Mouse (Mus musculus) hindbrain, embryonic 14.5 days (tissue): ENCODE measurements around the gene Gm813. TPM values are rescaled to one million over a fixed set of nuclear protein-coding genes. Genes with fewer than 3 reads are reported as not detected.

Experiments
- ATAC-seq: fragments of 200-750 bp; cut with Nextera tagmentation; 2 replicates; pipeline ENCODE4 v1.8.0; 2017; ENCODE audit warnings: moderate number of reproducible peaks, mild to moderate bottlenecking, moderate TSS enrichment, moderate library complexity; ENCODE audit not compliant: low FRiP score
- DNase-seq: peaks from one replicate; pipeline ENCODE4 v3.0.0-alpha.2; 2015; ENCODE audit warnings: low spot score
- H3K27ac ChIP-seq: fragments of 300-500 bp; sonication (generic); 2 replicates; pipeline ENCODE4 v1.5.1; 2014; ENCODE audit warnings: mild to moderate bottlenecking, moderate library complexity
- H3K27me3 ChIP-seq: fragments of 300-500 bp; sonication (generic); 2 replicates; pipeline ENCODE4 v1.6.1; 2014; ENCODE audit warnings: mild to moderate bottlenecking, low read length, mixed read lengths; ENCODE audit not compliant: control insufficient read depth, insufficient read depth
- H3K36me3 ChIP-seq: fragments of 300-500 bp; sonication (generic); replicated peaks from 2 replicates; pipeline ENCODE4 v1.6.1; 2014; ENCODE audit not compliant: control insufficient read depth, insufficient read depth
- H3K4me1 ChIP-seq: fragments of 300-500 bp; sonication (generic); replicated peaks from 2 replicates; pipeline ENCODE4 v1.6.1; 2014; ENCODE audit warnings: antibody characterized with exemption, low read length, mixed read lengths; ENCODE audit not compliant: control insufficient read depth, insufficient read depth
- H3K4me2 ChIP-seq: fragments of 300-500 bp; sonication (generic); replicated peaks from 2 replicates; pipeline ENCODE4 v1.6.1; 2014; ENCODE audit warnings: mild to moderate bottlenecking, moderate library complexity
- H3K4me3 ChIP-seq: fragments of 300-500 bp; sonication (generic); replicated peaks from 2 replicates; pipeline ENCODE4 v1.5.1; 2014; ENCODE audit warnings: mild to moderate bottlenecking, low read length
- H3K9ac ChIP-seq: fragments of 300-500 bp; sonication (generic); 2 replicates; pipeline ENCODE4 v1.6.1; 2014
- H3K9me3 ChIP-seq: fragments of 300-500 bp; sonication (generic); 2 replicates; pipeline ENCODE4 v1.6.1; 2016; ENCODE audit warnings: low read length; ENCODE audit not compliant: control insufficient read depth
- WGBS: fragments of 180-500 bp; shearing (Covaris S2); extraction: QIAGEN DNeasy Blood & Tissue Kit; methylation state at CpG from one replicate; pipeline ENCODE4 v1.1.7; 2014; 5-methylcytosine and 5-hydroxymethylcytosine counted together
- polyA plus RNA-seq: library from polyadenylated mRNA; unstranded; fragments of >200 nt; fragmentation: Nextera tagmentation; extraction: Ambion mirVana; gene quantifications from 2 replicates; pipeline ENCODE4 v1.2.1, GENCODE M21; 2014

Gene Gm813
- polyA plus RNA-seq, 1 experiment from 2014 or later = not detected

- Histone ChIP-seq H3K4me2 (no peak overlapping the region), H3K9me3 (no peaks in the 10 kb centered on the region), H3K4me1 (no peaks in the 10 kb centered on the region), H3K27me3 (no peaks in the 10 kb centered on the region), H3K4me3 (no peak overlapping the region), H3K27ac (no peak overlapping the region), H3K9ac (no peak overlapping the region), H3K36me3 (no peaks in the 10 kb centered on the region)
- DNase-seq = no peak
- WGBS = 88% methylated on average over 3 of the region's 3 CpGs
- ATAC-seq = no peak
Measured at GRCm38 (mm10) chr16:58622377-58622776, 5.6 kb upstream of the Gm813 start.

DNA sequence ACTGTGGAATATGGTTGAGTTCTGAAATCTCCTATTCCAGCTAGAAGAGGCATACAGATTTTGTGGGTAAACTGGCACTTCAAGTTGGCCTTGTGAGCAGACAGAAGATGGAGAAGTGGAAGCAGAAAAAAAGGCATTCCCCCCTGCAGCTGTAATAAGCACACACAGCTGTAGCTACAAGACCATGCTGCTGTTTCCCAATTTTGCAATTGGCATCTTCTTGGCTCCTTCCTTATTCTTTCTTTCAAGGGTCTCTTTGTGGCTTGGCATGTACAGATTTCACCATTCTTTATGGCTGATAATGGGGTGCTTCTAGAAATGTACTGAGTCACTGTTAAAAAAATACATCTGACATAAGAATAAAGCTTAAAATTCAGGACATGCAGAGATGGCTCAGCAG lies 568 bp upstream of the Gm813 start:
- H3K9me3 ChIP-seq = no peaks in the 10 kb centered on the region
- ATAC-seq (no peak), DNase-seq (no peak)
- H3K9ac ChIP-seq = no peak overlapping the region
- no peaks in the 10 kb centered on the region for H3K36me3 ChIP-seq
- H3K4me2 ChIP-seq = no peak overlapping the region
- no peaks in the 10 kb centered on the region for H3K4me1 ChIP-seq
- no peak overlapping the region for H3K4me3 ChIP-seq
- H3K27ac ChIP-seq = no peak overlapping the region
- H3K27me3 ChIP-seq = no peaks in the 10 kb centered on the region

- DNase-seq = no peak
- Histone ChIP-seq H3K9me3 (no peaks in the 10 kb centered on the region), H3K4me3 (no peak overlapping the region), H3K9ac (no peak overlapping the region), H3K27ac (no peak overlapping the region), H3K4me1 (no peaks in the 10 kb centered on the region), H3K4me2 (no peak overlapping the region), H3K27me3 (no peaks in the 10 kb centered on the region), H3K36me3 (no peaks in the 10 kb centered on the region)
- ATAC-seq = no peak
- WGBS = 81% methylated on average over 3 of the region's 3 CpGs
Measured at GRCm38 (mm10) chr16:58612969-58613368, 3.8 kb downstream of the Gm813 start.

DNA sequence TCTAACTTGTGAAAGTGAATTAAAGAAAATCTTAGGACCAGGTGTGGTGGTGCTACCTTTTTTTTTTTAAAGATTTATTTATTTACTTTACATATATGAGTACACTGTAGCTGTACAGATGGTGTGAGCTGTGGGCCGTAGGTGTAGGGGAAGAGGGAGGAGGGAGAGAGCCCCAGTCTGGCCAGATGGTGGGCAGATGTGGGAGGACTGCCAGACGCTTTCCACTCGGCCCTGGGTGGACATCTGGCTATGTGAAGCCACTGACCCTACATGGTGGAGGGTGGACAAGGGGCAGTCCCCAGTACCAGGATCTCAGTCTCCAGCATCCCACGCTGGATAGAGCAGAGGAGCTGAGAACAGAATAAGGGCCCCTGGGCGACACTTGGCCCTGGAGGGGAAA lies 9.7 kb downstream of the Gm813 start:
- Histone ChIP-seq H3K4me2 (no peak overlapping the region), H3K4me3 (no peak overlapping the region), H3K36me3 (no peaks in the 10 kb centered on the region), H3K27ac (no peak overlapping the region), H3K9ac (no peak overlapping the region), H3K9me3 (no peaks in the 10 kb centered on the region), H3K4me1 (no peaks in the 10 kb centered on the region), H3K27me3 (no peaks in the 10 kb centered on the region)
- WGBS = 66% methylated on average over 5 of the region's 5 CpGs
- ATAC-seq = 0 out of 2 replicates have a peak, but pooled peaks have one; percentile 17
- DNase-seq = no peak

- no peak for DNase-seq
- no peak overlapping the region for H3K27ac ChIP-seq
- H3K27me3 ChIP-seq = no peaks in the 10 kb centered on the region
- H3K9ac ChIP-seq = no peak overlapping the region
- no peak for ATAC-seq
- no peaks in the 10 kb centered on the region for H3K9me3 ChIP-seq
- no peaks in the 10 kb centered on the region for H3K4me1 ChIP-seq
- no peak overlapping the region for H3K4me3 ChIP-seq
- no peak overlapping the region for H3K4me2 ChIP-seq
- H3K36me3 ChIP-seq = no peaks in the 10 kb centered on the region
Measured at GRCm38 (mm10) chr16:58604680-58605079, 12.1 kb downstream of the Gm813 start.

- no peak overlapping the region for H3K27ac ChIP-seq
- H3K9ac ChIP-seq = no peak overlapping the region
- no peaks in the 10 kb centered on the region for H3K4me1 ChIP-seq
- no peak overlapping the region for H3K4me3 ChIP-seq
- ATAC-seq (no peak), DNase-seq (no peak)
- H3K9me3 ChIP-seq = no peaks in the 10 kb centered on the region
- no peaks in the 10 kb centered on the region for H3K36me3 ChIP-seq
- WGBS = 90% methylated on average over 2 of the region's 2 CpGs
- no peak overlapping the region for H3K4me2 ChIP-seq
- H3K27me3 ChIP-seq = no peaks in the 10 kb centered on the region
Measured at GRCm38 (mm10) chr16:58603831-58604230, 12.9 kb downstream of the Gm813 start.

GRCm38 (mm10) chr16:58600846-58601245 lies 15.9 kb downstream of the Gm813 start:
- H3K9me3 ChIP-seq = no peaks in the 10 kb centered on the region
- 91% methylated on average over 6 of the region's 6 CpGs for WGBS
- no peak overlapping the region for H3K4me3 ChIP-seq
- H3K9ac ChIP-seq = no peak overlapping the region
- DNase-seq (no peak), ATAC-seq (no peak)
- no peak overlapping the region for H3K27ac ChIP-seq
- H3K4me1 ChIP-seq = no peaks in the 10 kb centered on the region
- no peak overlapping the region for H3K4me2 ChIP-seq
- no peaks in the 10 kb centered on the region for H3K36me3 ChIP-seq
- no peaks in the 10 kb centered on the region for H3K27me3 ChIP-seq

DNA sequence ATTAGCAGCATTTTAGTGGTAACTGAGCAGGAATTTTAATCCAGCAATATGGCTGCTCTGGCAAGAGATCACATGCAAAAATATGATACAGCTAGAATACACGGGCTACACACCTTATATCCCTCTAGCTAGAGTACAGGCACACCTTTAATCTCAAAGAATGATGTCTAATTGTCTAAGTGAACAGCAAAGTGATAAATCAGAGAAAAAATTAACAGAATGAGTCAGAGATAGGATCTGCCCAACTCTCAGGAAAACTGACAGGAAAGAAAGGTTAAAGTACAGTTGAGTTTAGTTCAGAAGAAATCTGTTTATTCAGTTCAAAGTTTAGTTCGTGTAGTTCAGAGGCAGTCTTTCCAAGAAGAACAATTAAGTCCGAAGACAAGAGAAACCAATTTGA lies 25.5 kb downstream of the Gm813 start:
- ATAC-seq = no peak
- Histone ChIP-seq H3K4me1 (no peaks in the 10 kb centered on the region), H3K4me2 (no peak overlapping the region), H3K9ac (no peak overlapping the region), H3K36me3 (no peaks in the 10 kb centered on the region), H3K27ac (no peak overlapping the region), H3K4me3 (no peak overlapping the region), H3K27me3 (no peaks in the 10 kb centered on the region), H3K9me3 (peaks cover 5% of the 10 kb centered on the region; the same call in 1 of the 2 replicates)
- no peak for DNase-seq
- 83% methylated on average over 3 of the region's 3 CpGs for WGBS

- Histone ChIP-seq H3K4me2 (no peak overlapping the region), H3K4me1 (no peaks in the 10 kb centered on the region), H3K27ac (no peak overlapping the region), H3K36me3 (no peaks in the 10 kb centered on the region), H3K9ac (no peak overlapping the region), H3K27me3 (no peaks in the 10 kb centered on the region), H3K9me3 (peaks cover 5% of the 10 kb centered on the region; the same call in 1 of the 2 replicates), H3K4me3 (no peak overlapping the region)
- no peak for DNase-seq
- ATAC-seq = no peak
Measured at GRCm38 (mm10) chr16:58589444-58589843, 27.3 kb downstream of the Gm813 start.

GRCm38 (mm10) chr16:58573949-58574722 lies 42.6 kb downstream of the Gm813 start:
- Histone ChIP-seq H3K27me3 (no peaks in the 10 kb centered on the region), H3K4me1 (no peaks in the 10 kb centered on the region), H3K9me3 (no peaks in the 10 kb centered on the region), H3K36me3 (no peaks in the 10 kb centered on the region), H3K4me3 (no peak overlapping the region), H3K4me2 (no peak overlapping the region), H3K9ac (no peak overlapping the region), H3K27ac (no peak overlapping the region)
- no peak for DNase-seq
- no peak for ATAC-seq
- 96% methylated on average over 6 of the region's 6 CpGs for WGBS
